Mouse (Mus musculus) megakaryocyte, adult 5-6 weeks (primary cell): Measurements from ENCODE around the gene Chmp2b. TPM values are rescaled to one million over a fixed set of nuclear protein-coding genes. Genes with fewer than 3 reads are reported as not detected.

Experiments
- ATAC-seq: 2 replicates; pipeline ENCODE4 v1.8.0; 2016; ENCODE audit warnings: mild to moderate bottlenecking, inconsistent platforms; ENCODE audit not compliant: poor library complexity, severe bottlenecking
- total RNA-seq, 2 experiments: library from RNA; stranded (forward) in 1 of 2; stranded (reverse) in 1 of 2; fragments of 153-499, 151-499 nt in 1 of 2; fragments of 221-1000, 200-1000 nt in 1 of 2; gene quantifications; 2 replicates each; pipeline versions ENCODE4 v1.2.3 to v1.2.4; 2015 to 2017

Gene Chmp2b
- total RNA-seq, 2 experiments from 2014 or later: 53.0 to 92.2 TPM

- no peak for ATAC-seq
These were observed 32.9 kb downstream of the Chmp2b start for GRCm38 (mm10) chr16:65529589-65529988.

- ATAC-seq: no peak
These were observed 35.8 kb downstream of the Chmp2b start for GRCm38 (mm10) chr16:65526695-65527094.

GRCm38 (mm10) chr16:65526004-65526403 lies 36.5 kb downstream of the Chmp2b start:
- ATAC-seq: no peak

DNA sequence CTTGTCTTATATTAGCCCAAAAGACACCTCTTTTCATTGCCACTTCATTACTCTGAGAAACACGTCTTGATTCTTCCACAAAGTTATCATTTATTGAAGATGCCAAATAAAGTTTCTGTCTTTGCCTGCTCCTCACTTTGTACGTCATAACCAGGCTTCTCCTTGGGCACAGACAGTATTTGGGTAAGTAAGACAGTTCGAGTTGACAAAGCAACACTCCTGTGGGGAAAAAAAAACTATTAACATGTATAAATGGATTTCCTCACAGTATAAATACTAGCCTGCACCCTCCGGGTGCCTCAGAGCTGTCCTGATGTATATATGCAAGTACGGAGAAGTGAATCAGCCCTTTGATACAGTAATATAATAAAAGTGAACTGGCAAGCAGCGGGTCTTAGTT lies 42.3 kb downstream of the Chmp2b start, which contains the start of gene Pou1f1:
Pou1f1 (plus strand) TSS at position 301 of the 400 bp plus-strand sequence.
- ATAC-seq: no peak

- no peak for ATAC-seq
These were observed 48.3 kb downstream of the Chmp2b start for GRCm38 (mm10) chr16:65514223-65514622.

GRCm38 (mm10) chr16:65497049-65497448 lies 65.5 kb downstream of the Chmp2b start:
- peak; percentile 87 for ATAC-seq

GRCm38 (mm10) chr16:65496030-65496429 lies 66.5 kb downstream of the Chmp2b start:
- peak; percentile 71 for ATAC-seq

Other genes starting within 250 kb of the Chmp2b start
- gene Pou1f1, start 42.2 kb downstream of the Chmp2b start, total RNA-seq (2015): not detected in 2 replicates
- not detected in 2 replicates for gene Pou1f1, start 42.2 kb downstream of the Chmp2b start, total RNA-seq (2017)